Mouse (Mus musculus) MEL (cell line): ENCODE measurements around the gene Kcnk7. TPM values are rescaled to one million over a fixed set of nuclear protein-coding genes. Genes with fewer than 3 reads are reported as not detected.
A peak's percentile ranks its signal among the peaks of the same experiment; 100 is the strongest.

ENCODE experiments used
- DNase-seq: peaks from one replicate; pipeline ENCODE4 v3.0.0; 2011; ENCODE audit warnings: low read depth, low spot score
- H3K27ac ChIP-seq: 2 replicates; pipeline ENCODE4 v1.5.1; 2012; ENCODE audit warnings: low read depth, mild to moderate bottlenecking, control low read depth, low read length, moderate library complexity; ENCODE audit not compliant: control insufficient read depth
- H3K27me3 ChIP-seq, 2 experiments: fragments of 150-350 bp in 1 of 2; sonication (generic) in 1 of 2; 2 replicates each; pipeline ENCODE4 v1.6.1; 2012; ENCODE audit warnings: low read length in 2 of 2, mild to moderate bottlenecking in 2 of 2, improper control_type of control experiment in 1 of 2, moderate library complexity in 1 of 2; ENCODE audit not compliant: insufficient read depth in 2 of 2, control insufficient read depth in 1 of 2
- H3K36me3 ChIP-seq, 2 experiments: 2 replicates each; pipeline ENCODE4 v1.6.1; 2012 to 2014; ENCODE audit warnings: low read length in 2 of 2, improper control_type of control experiment in 1 of 2, inconsistent platforms in 1 of 2, mild to moderate bottlenecking in 1 of 2; ENCODE audit not compliant: insufficient read depth in 2 of 2, control insufficient read depth in 1 of 2
- H3K4me1 ChIP-seq, 2 experiments: fragments of 150-350 bp in 1 of 2; sonication (generic) in 1 of 2; 2 replicates each; pipeline ENCODE4 v1.6.1; 2012; ENCODE audit warnings: low read length in 2 of 2, improper control_type of control experiment in 1 of 2, mild to moderate bottlenecking in 1 of 2; ENCODE audit not compliant: insufficient read depth in 2 of 2, control insufficient read depth in 1 of 2
- H3K4me3 ChIP-seq, 2 experiments: fragments of 150-350 bp in 1 of 2; sonication (generic) in 1 of 2; 2 replicates each; pipeline ENCODE4 v1.5.1; 2012; ENCODE audit warnings: low read depth in 2 of 2, low read length in 2 of 2, mild to moderate bottlenecking in 2 of 2, moderate library complexity in 2 of 2, control low read depth in 1 of 2, improper control_type of control experiment in 1 of 2; ENCODE audit not compliant: control insufficient read depth in 1 of 2, insufficient read depth in 1 of 2
- H3K79me2 ChIP-seq: 2 replicates; pipeline ENCODE4 v1.6.1; 2012; ENCODE audit warnings: mild to moderate bottlenecking, low read length, moderate library complexity; ENCODE audit not compliant: control insufficient read depth, poor library complexity, insufficient read depth
- H3K9ac ChIP-seq: 2 replicates; pipeline ENCODE4 v1.6.1; 2012; ENCODE audit warnings: low read depth, mild to moderate bottlenecking, control low read depth, low read length, moderate library complexity; ENCODE audit not compliant: control insufficient read depth, poor library complexity, severe bottlenecking
- H3K9me3 ChIP-seq: fragments of 150-350 bp; sonication (generic); replicated peaks from 2 replicates; pipeline ENCODE4 v1.6.1; 2012; ENCODE audit warnings: mild to moderate bottlenecking, low read length, improper control_type of control experiment, moderate library complexity; ENCODE audit not compliant: insufficient read depth
- BHLHE40 ChIP-seq: IDR thresholded peaks from 2 replicates; pipeline ENCODE4 v1.6.1; 2012; ENCODE audit warnings: low read depth, mild to moderate bottlenecking, inconsistent platforms, low read length, improper control_type of control experiment, borderline replicate concordance
- CHD1 ChIP-seq: IDR thresholded peaks from 2 replicates; pipeline ENCODE4 v1.6.1; 2012; ENCODE audit warnings: low read depth, mild to moderate bottlenecking, inconsistent platforms, low read length, improper control_type of control experiment
- CHD2 ChIP-seq: IDR thresholded peaks from 2 replicates; pipeline ENCODE4 v1.6.1; 2011; ENCODE audit warnings: low read length, improper control_type of control experiment
- E2F4 ChIP-seq: IDR thresholded peaks from 2 replicates; pipeline ENCODE4 v1.6.1; 2011; ENCODE audit warnings: low read depth, low read length, improper control_type of control experiment, borderline replicate concordance
- ELF1 ChIP-seq: IDR thresholded peaks from 2 replicates; pipeline ENCODE4 v1.6.1; 2014; ENCODE audit warnings: low read depth, mild to moderate bottlenecking, inconsistent platforms, low read length, improper control_type of control experiment, moderate library complexity
- EP300 ChIP-seq, 2 experiments: IDR thresholded peaks; 2 replicates each; pipeline ENCODE4 v1.6.1; 2011; ENCODE audit warnings: improper control_type of control experiment in 2 of 2, low read length in 2 of 2, low read depth in 1 of 2, mild to moderate bottlenecking in 1 of 2
- GABPA ChIP-seq: IDR thresholded peaks from 2 replicates; pipeline ENCODE4 v1.6.1; 2012; ENCODE audit warnings: low read depth, mild to moderate bottlenecking, inconsistent platforms, low read length, improper control_type of control experiment, moderate library complexity
- JUND ChIP-seq: IDR thresholded peaks from 2 replicates; pipeline ENCODE4 v1.6.1; 2011; ENCODE audit warnings: low read depth, mild to moderate bottlenecking, improper control_type of control experiment, low read length
- MAX ChIP-seq: IDR thresholded peaks from 2 replicates; pipeline ENCODE4 v1.6.1; 2011; ENCODE audit warnings: low read length, improper control_type of control experiment
- MAZ ChIP-seq: IDR thresholded peaks from 2 replicates; pipeline ENCODE4 v1.6.1; 2012; ENCODE audit warnings: low read depth, mild to moderate bottlenecking, inconsistent platforms, low read length, improper control_type of control experiment
- MEF2A ChIP-seq: IDR thresholded peaks from 2 replicates; pipeline ENCODE4 v1.6.1; 2014; ENCODE audit warnings: low read depth, mild to moderate bottlenecking, inconsistent platforms, low read length, improper control_type of control experiment; ENCODE audit not compliant: poor library complexity, insufficient replicate concordance, severe bottlenecking; ENCODE audit errors: extremely low read depth
- MXI1 ChIP-seq: IDR thresholded peaks from 2 replicates; pipeline ENCODE4 v1.6.1; 2011; ENCODE audit warnings: mild to moderate bottlenecking, low read depth, low read length, improper control_type of control experiment
- NELFE ChIP-seq: IDR thresholded peaks from 2 replicates; pipeline ENCODE4 v1.6.1; 2011; ENCODE audit warnings: low read depth, low read length, improper control_type of control experiment
- POLR2AphosphoS5 ChIP-seq: IDR thresholded peaks from 2 replicates; pipeline ENCODE4 v1.6.1; 2012; ENCODE audit warnings: low read depth, borderline replicate concordance, mild to moderate bottlenecking, inconsistent platforms, low read length, moderate library complexity, mixed read lengths
- RCOR1 ChIP-seq: IDR thresholded peaks from 2 replicates; pipeline ENCODE4 v1.6.1; 2012; ENCODE audit warnings: low read depth, mild to moderate bottlenecking, inconsistent platforms, low read length, improper control_type of control experiment
- SMC3 ChIP-seq: IDR thresholded peaks from 2 replicates; pipeline ENCODE4 v1.6.1; 2011; ENCODE audit warnings: low read depth, low read length, improper control_type of control experiment
- TAL1 ChIP-seq: IDR thresholded peaks from 2 replicates; pipeline ENCODE4 v1.6.1; 2012; ENCODE audit warnings: mild to moderate bottlenecking, inconsistent platforms, low read length, moderate library complexity, mixed read lengths
- TBP ChIP-seq: IDR thresholded peaks from 2 replicates; pipeline ENCODE4 v1.8.0; 2011; ENCODE audit warnings: low read depth, low read length, improper control_type of control experiment
- TCF12 ChIP-seq: IDR thresholded peaks from 2 replicates; pipeline ENCODE4 v1.6.1; 2014; ENCODE audit warnings: low read depth, mild to moderate bottlenecking, inconsistent platforms, low read length, improper control_type of control experiment, moderate library complexity
- USF1 ChIP-seq: IDR thresholded peaks from 2 replicates; pipeline ENCODE4 v1.6.1; 2014; ENCODE audit warnings: low read depth, mild to moderate bottlenecking, inconsistent platforms, low read length, improper control_type of control experiment, moderate library complexity
- ZMIZ1 ChIP-seq: IDR thresholded peaks from 2 replicates; pipeline ENCODE4 v1.6.1; 2012; ENCODE audit warnings: low read depth, mild to moderate bottlenecking, inconsistent platforms, low read length, improper control_type of control experiment, moderate library complexity
- polyA plus RNA-seq, 2 experiments: library from polyadenylated mRNA; stranded (reverse) in 1 of 2; unstranded in 1 of 2; fragments of >175 nt in 1 of 2; fragments of >200 nt in 1 of 2; gene quantifications; 2 replicates each; pipeline versions ENCODE4 v1.2.1 to v1.2.4; 2012; ENCODE audit warnings: low replicate concordance in 2 of 2, low read depth in 1 of 2; ENCODE audit not compliant: insufficient read length in 2 of 2, insufficient read depth in 1 of 2, missing spikeins in 1 of 2
- total RNA-seq: library from RNA; depleted of rRNA; stranded (reverse); fragments of 300-350 nt; gene quantifications from 2 replicates; pipeline ENCODE4 v1.2.3, GENCODE M21; 2012

Kcnk7 gene
- total and polyA plus RNA-seq, 3 experiments, result 0.23 to 0.60 TPM; not detected in 1

GRCm38 (mm10) chr19:5660942-5661751, 43.0 kb upstream of the Kcnk7 start:
- H3K4me3 ChIP-seq, result no peak overlapping the region
- no peak for DNase-seq
- H3K27ac ChIP-seq, result no peak overlapping the region
- H3K4me1 ChIP-seq, result peaks cover 1 to 29% of the 10 kb centered on the region in 2 experiments; a peak in 3 of 4 replicates
- no peaks in the 10 kb centered on the region; the same call in 1 of the 2 replicates for H3K79me2 ChIP-seq
- H3K9me3 ChIP-seq, result no peaks in the 10 kb centered on the region
- no peak overlapping the region for H3K9ac ChIP-seq
- no peaks in the 10 kb centered on the region for H3K27me3 ChIP-seq
- TF ChIP-seq ELF1 (no peak), CHD2 (no peak)
- peaks cover 0 to 21% of the 10 kb centered on the region in 2 experiments; a peak in 2 of 4 replicates for H3K36me3 ChIP-seq

GRCm38 (mm10) chr19:5662310-5662709, 41.9 kb upstream of the Kcnk7 start:
- TF ChIP-seq USF1 (no peak), TCF12 (no peak)
- Histone ChIP-seq H3K79me2 (no peaks in the 10 kb centered on the region; the same call in 1 of the 2 replicates), H3K27me3 (no peaks in the 10 kb centered on the region), H3K4me1 (peaks cover 1 to 34% of the 10 kb centered on the region in 2 experiments; a peak in 3 of 4 replicates), H3K36me3 (peaks cover 0 to 21% of the 10 kb centered on the region in 2 experiments; a peak in 2 of 4 replicates), H3K9me3 (no peaks in the 10 kb centered on the region), H3K4me3 (no peak overlapping the region), H3K9ac (no peak overlapping the region), H3K27ac (no peak overlapping the region)
- DNase-seq, result no peak

- H3K27ac ChIP-seq, result peak within 1 kb of the TSS; percentile 90
- H3K4me3 ChIP-seq, result peak within 1 kb of the TSS; percentile 65 to 69
- peaks cover 1 to 34% of the 10 kb centered on the region in 2 experiments; a peak in 3 of 4 replicates for H3K4me1 ChIP-seq
- peak; percentile 95 for DNase-seq
- peak within 1 kb of the TSS; percentile 74 for H3K9ac ChIP-seq
- H3K9me3 ChIP-seq, result no peaks in the 10 kb centered on the region
- H3K79me2 ChIP-seq, result no peaks in the 10 kb centered on the region; the same call in 1 of the 2 replicates
- no peaks in the 10 kb centered on the region for H3K27me3 ChIP-seq
- peaks cover 0 to 21% of the 10 kb centered on the region in 2 experiments; a peak in 2 of 4 replicates for H3K36me3 ChIP-seq
- TF ChIP-seq POLR2AphosphoS5 (no peak), E2F4 (peak; percentile 34; the same call in 1 of the 2 replicates), USF1 (no peak), MEF2A (no peak), CHD1 (no peak), TCF12 (peak; percentile 8; the same call in 1 of the 2 replicates), TAL1 (no peak), NELFE (peak; percentile 65), SMC3 (no peak), TBP (peak; percentile 11; the same call in 1 of the 2 replicates), RCOR1 (no peak), MAZ (no peak), BHLHE40 (no peak), MAX (no peak), JUND (no peak), GABPA (no peak), ZMIZ1 (peak; percentile 24; the same call in 1 of the 2 replicates), MXI1 (0 out of 2 replicates have a peak, but pooled peaks have one; percentile 27), EP300 (IDR thresholded peaks at IDR 0.05; ENCODE audit: low read depth in 1 of 2, low read length in 2 of 2) (no peak)
These were observed 40.9 kb upstream of the Kcnk7 start, which contains the start of gene Sipa1 for GRCm38 (mm10) chr19:5662981-5663913. Gene Sipa1 (minus strand): TSS chr19:5663707.
